Mouse (Mus musculus) C2C12 (cell line): ENCODE measurements around the gene Farp2. TPM values are rescaled to one million over a fixed set of nuclear protein-coding genes. Genes with fewer than 3 reads are reported as not detected.
"Not testable (repeated sequence)": the region's sequence is repeated elsewhere in the genome, so short reads cannot be mapped to it uniquely, and the experiment has no call there.

Experiments
- H3K27me3 ChIP-seq: one replicate; pipeline ENCODE4 v1.6.1; 2011; ENCODE audit not compliant: control insufficient read depth, insufficient read depth, insufficient read length
- H3K36me3 ChIP-seq: one replicate; pipeline ENCODE4 v1.6.1; 2011; ENCODE audit not compliant: control insufficient read depth, insufficient read depth
- H3K4me3 ChIP-seq: one replicate; pipeline ENCODE4 v1.5.1; 2011; ENCODE audit warnings: mild to moderate bottlenecking, control low read depth; ENCODE audit not compliant: poor library complexity, insufficient read depth, severe bottlenecking
- H3K79me2 ChIP-seq: one replicate; pipeline ENCODE4 v1.6.1; 2011; ENCODE audit not compliant: control insufficient read depth, insufficient read depth
- H3K79me3 ChIP-seq: one replicate; pipeline ENCODE4 v1.6.1; 2011; ENCODE audit warnings: low read depth, control low read depth
- H3ac ChIP-seq: one replicate; pipeline ENCODE3; 2011; ENCODE audit warnings: low read depth; ENCODE audit not compliant: control insufficient read depth, insufficient read length
- CEBPB ChIP-seq: IDR thresholded peaks from one replicate; pipeline ENCODE4 v1.6.1; 2011; ENCODE audit warnings: low read depth, mild to moderate bottlenecking, control low read depth, moderate library complexity
- CTCF ChIP-seq: IDR thresholded peaks from one replicate; pipeline ENCODE4 v1.5.1; 2011; ENCODE audit not compliant: control insufficient read depth, insufficient read depth, insufficient read length
- FOSL1 ChIP-seq: IDR thresholded peaks from one replicate; pipeline ENCODE4 v1.8.0; 2011; ENCODE audit warnings: mild to moderate bottlenecking, low read length; ENCODE audit not compliant: poor library complexity, insufficient read depth, severe bottlenecking
- MAX ChIP-seq: IDR thresholded peaks from one replicate; pipeline ENCODE4 v1.6.1; 2011; ENCODE audit warnings: mild to moderate bottlenecking, control low read depth
- MYOD1 ChIP-seq: IDR thresholded peaks from one replicate; pipeline ENCODE4 v1.6.1; 2011; ENCODE audit warnings: low read depth; ENCODE audit not compliant: control insufficient read depth, insufficient read length
- MYOG ChIP-seq: IDR thresholded peaks from one replicate; pipeline ENCODE4 v1.6.1; 2011; ENCODE audit not compliant: control insufficient read depth, insufficient read length; ENCODE audit errors: extremely low read depth
- USF1 ChIP-seq: IDR thresholded peaks from one replicate; pipeline ENCODE4 v1.6.1; 2011; ENCODE audit warnings: low read depth, mild to moderate bottlenecking, control low read depth, moderate library complexity
- polyA plus RNA-seq: library from polyadenylated mRNA; unstranded; fragments of >200 nt; fragmentation: generic; extraction: Trizol; gene quantifications from one replicate; pipeline ENCODE4 v1.2.1, GENCODE M21; 2012; ENCODE audit warnings: missing spikeins

The Farp2 gene
- polyA plus RNA-seq, 1 experiment = 3.0 TPM

GRCm38 (mm10) chr1:93477758-93478585, 33.9 kb upstream of the Farp2 start:
- peaks cover 93% of the 10 kb centered on the region for H3K79me2 ChIP-seq
- H3K36me3 ChIP-seq = no peaks in the 10 kb centered on the region
- peak overlapping the region; percentile 94 for H3K4me3 ChIP-seq
- H3K79me3 ChIP-seq = peaks cover 87% of the 10 kb centered on the region
- TF ChIP-seq CEBPB (no peak), MYOD1 (no peak), FOSL1 (no peak), CTCF (peak; percentile 39), USF1 (peak; percentile 84), MYOG (no peak), MAX (no peak)
- H3K27me3 ChIP-seq = no peaks in the 10 kb centered on the region
- H3ac ChIP-seq = peak overlapping the region; percentile 70

GRCm38 (mm10) chr1:93478586-93479475, 33.0 kb upstream of the Farp2 start, which contains the start of gene Hdlbp:
Hdlbp (minus strand) TSS chr1:93478815.
- no peaks in the 10 kb centered on the region for H3K27me3 ChIP-seq
- no peaks in the 10 kb centered on the region for H3K36me3 ChIP-seq
- H3K79me2 ChIP-seq = peaks cover 93% of the 10 kb centered on the region
- H3K4me3 ChIP-seq = peak within 1 kb of the TSS; percentile 94
- peak within 1 kb of the TSS; percentile 70 for H3ac ChIP-seq
- peaks cover 86% of the 10 kb centered on the region for H3K79me3 ChIP-seq
- TF ChIP-seq MYOG = no peak
- TF ChIP-seq CEBPB = peak; percentile 46
- TF ChIP-seq MAX = peak; percentile 37
- no peak for TF ChIP-seq MYOD1

GRCm38 (mm10) chr1:93479476-93480083, 32.3 kb upstream of the Farp2 start:
- Histone ChIP-seq H3K79me3 (peaks cover 86% of the 10 kb centered on the region), H3K79me2 (peaks cover 93% of the 10 kb centered on the region), H3K36me3 (no peaks in the 10 kb centered on the region), H3ac (peak overlapping the region; percentile 70), H3K4me3 (peak overlapping the region; percentile 94), H3K27me3 (no peaks in the 10 kb centered on the region)
- TF ChIP-seq MAX (no peak), FOSL1 (no peak), CTCF (no peak), MYOD1 (no peak), USF1 (no peak), MYOG (no peak), CEBPB (no peak)

DNA sequence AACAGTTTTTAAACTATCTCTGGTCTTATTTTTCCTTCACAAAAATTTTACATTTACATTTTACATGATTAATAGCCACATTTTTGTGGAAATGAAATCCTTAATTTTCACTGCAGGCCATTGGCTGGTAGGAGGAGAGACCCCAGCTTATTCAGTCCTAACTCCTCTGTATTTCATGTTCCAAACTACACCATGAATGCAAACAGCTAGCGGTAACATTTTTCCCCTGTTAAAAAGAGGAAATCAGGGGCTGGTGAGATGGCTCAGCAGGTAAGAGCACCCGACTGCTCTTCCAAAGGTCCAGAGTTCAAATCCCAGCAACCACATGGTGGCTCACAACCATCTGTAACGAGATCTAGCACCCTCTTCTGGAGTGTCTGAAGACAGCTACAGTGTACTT, 25.6 kb upstream of the Farp2 start:
- peaks cover 23% of the 10 kb centered on the region for H3K36me3 ChIP-seq
- H3K79me3 ChIP-seq = peaks cover 94% of the 10 kb centered on the region
- not testable (repeated sequence) for H3ac ChIP-seq, H3K4me3 ChIP-seq, H3K27me3 ChIP-seq
- peaks cover 100% of the 10 kb centered on the region for H3K79me2 ChIP-seq

- no peak for TF ChIP-seq FOSL1
- TF ChIP-seq CTCF = no peak
- no peak for TF ChIP-seq MAX
- Histone ChIP-seq H3K36me3 (peaks cover 70% of the 10 kb centered on the region), H3K79me3 (peaks cover 26% of the 10 kb centered on the region), H3ac (no peak overlapping the region), H3K79me2 (peaks cover 48% of the 10 kb centered on the region), H3K27me3 (no peaks in the 10 kb centered on the region), H3K4me3 (no peak overlapping the region)
Observed at GRCm38 (mm10) chr1:93495312-93495711, 16.6 kb upstream of the Farp2 start.
